Mouse (Mus musculus): Measurements from ENCODE around the gene Neo1.

Neo1 gene

DNA sequence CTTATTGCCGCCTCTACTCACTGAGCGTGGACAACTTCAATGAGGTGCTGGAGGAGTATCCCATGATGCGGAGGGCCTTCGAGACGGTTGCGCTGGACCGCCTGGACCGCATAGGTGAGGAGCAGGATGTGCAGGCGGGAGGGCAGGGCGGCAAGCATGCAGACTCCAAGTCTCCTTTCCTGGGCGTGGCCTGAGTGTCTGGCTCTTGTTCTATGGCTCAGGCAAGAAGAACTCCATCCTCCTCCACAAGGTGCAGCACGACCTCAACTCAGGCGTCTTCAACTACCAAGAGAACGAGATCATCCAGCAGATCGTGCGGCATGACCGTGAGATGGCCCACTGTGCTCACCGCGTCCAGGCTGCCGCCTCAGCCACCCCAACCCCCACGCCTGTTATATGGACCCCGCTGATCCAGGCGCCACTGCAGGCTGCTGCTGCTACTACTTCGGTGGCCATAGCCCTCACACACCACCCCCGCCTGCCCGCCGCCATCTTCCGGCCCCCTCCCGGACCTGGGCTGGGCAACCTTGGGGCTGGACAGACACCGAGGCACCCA is 177.1 kb downstream of the Neo1 start:
- DNase-seq, result no peak

DNA sequence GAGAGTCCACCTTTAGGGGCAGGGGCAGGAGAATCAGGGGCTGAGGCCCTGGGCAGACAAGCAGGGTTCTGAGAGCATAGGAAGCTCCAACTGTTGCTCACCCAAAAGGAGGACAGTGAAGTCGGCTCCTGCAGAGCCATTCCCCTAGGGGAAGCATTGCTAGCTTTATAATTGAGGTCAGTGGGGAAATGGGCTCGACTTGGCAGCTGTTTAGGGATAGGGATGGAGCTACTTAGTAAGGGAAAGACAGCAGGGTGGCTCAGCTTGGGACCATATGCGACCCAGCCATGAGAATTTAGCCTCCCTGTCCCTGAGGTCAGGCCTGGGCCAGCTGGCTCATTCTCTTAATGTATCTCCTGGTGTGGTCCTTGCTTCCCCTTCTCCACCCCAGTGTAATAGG is 181.3 kb downstream of the Neo1 start:
- no peak for DNase-seq

DNA sequence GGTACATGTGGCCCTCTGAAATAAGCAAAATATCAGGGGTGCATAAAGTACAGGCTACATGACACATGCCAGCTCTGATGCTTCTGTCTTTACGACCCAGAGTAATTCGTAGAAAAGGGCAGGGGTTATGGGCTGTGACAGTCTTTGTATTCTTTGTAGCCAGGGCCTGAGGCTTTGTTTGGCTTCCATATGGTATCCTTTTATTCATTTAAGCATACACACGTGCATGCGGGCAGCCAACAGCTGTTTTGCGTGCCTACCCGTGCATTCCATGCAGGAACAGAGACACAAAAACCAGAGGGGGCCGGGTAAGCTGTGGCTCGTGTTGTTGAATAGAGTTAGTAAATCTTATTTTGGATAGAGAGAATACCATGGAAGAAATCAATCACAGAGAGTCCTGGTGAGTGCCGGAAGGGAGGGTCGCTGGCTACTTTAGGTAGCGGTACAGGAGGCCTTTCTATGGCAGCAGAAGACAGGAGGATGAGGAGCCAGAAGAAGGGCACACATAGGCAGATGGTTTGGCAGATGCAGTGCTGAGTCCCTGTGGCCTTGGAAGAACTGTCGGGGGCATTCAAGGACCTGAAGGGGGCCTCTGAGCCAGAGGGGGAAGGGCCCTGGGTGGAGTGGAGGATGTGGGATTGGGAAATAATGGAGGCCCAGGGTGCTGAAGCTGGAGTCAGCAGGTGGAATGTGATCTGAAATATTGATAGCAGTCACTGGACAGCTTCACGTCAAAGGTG is 186.5 kb downstream of the Neo1 start:
- no peak for DNase-seq

DNA sequence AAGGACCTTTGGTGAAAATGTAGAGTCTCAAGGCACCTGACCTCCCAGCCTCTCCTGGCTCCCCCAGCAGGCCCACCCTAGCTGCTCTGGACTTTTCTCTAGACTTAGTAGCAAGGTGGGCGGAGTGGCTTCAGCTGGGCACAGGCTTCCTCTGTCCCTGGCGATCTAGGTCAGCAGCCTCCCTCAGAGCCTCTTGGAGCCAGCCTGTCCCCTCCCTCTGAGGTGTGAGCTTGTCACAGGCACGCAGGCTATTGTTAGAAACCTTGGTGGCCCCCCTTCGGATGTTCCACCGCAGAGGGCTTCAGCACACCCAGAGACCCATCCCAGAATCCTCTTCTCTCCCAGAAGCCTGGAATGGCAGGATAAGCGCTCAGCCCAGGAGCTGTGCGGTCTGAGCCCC is 188.6 kb downstream of the Neo1 start:
- no peak for DNase-seq

DNA sequence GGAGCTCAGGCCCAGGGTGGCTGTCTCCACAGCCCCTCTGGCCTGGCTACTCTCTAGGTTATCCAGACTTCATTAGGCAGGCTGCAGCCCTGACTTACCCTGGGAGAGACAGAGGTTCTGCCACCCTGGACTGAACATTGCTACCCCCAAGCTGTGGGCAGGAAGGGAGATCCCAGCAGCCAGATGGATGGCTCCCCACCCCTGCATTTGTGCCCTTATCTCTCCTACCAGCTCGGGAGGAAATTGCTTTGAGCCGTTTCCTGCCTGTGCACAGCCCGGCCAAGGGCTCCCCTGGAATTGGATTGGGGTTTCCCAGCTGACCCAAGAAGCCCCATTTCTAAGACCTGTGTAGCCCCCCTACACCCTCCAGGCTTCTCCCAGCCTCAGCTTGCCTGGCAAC is 189.2 kb downstream of the Neo1 start:
- no peak for DNase-seq

DNA sequence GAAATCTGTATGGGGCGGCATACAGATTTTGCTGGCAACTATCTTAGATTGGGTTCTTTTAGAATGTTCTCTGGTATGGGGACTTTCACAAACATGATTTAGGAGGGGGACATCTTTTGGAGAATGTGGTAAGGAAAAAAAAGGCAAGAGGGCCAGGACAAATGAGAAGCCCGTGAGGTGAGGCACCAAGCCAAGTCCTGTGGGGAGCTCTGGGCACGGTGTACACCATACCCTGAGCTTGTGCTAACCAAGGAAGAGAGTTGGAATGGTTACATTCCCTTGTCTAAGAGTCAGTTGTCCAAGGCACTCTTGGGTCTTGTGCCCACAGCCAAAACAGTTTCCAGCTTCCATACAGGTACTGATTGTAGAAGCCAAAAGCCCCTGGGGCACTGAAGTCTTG is 191.6 kb downstream of the Neo1 start:
- no peak for DNase-seq

DNA sequence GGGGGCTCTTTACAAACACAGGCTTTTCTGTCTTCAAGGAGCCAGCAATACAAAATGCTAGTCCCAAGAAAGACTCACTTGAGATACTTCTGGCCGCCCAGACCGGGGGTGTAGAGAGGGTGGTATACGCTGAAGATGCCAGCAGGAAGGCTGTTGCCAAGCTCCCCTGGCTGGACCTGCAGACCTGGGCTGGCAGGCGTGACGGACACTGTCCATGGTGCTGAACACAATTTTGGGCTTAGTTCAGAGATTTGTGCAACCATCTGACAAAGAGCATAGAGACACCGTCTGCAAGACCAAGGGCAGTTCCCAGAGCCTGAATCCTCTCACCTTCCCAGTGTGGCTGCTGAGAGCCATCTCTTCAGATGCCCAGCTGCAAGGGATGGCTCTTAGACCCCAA is 194.6 kb downstream of the Neo1 start:
- peak; percentile 75 for DNase-seq

DNA sequence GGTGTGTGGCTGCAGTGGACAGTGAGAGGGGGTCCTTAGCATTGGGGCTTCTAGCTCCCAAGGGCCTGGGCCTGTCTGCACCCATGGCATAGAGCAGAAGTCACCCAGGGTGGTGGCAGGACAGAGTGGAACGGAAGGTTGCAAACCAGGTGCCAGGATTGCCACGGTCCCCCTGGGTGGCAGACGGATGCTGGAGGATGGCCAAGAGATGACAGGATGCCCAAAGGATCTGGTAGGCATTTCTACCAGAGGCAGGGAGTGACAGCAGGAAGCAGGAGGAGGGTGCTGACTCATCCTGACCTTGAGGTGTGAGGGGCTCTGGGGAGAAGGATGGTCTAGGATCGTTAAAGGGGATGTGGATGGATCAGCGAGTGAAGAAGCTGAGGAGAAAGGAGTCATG is 197.7 kb downstream of the Neo1 start:
- no peak for DNase-seq

DNA sequence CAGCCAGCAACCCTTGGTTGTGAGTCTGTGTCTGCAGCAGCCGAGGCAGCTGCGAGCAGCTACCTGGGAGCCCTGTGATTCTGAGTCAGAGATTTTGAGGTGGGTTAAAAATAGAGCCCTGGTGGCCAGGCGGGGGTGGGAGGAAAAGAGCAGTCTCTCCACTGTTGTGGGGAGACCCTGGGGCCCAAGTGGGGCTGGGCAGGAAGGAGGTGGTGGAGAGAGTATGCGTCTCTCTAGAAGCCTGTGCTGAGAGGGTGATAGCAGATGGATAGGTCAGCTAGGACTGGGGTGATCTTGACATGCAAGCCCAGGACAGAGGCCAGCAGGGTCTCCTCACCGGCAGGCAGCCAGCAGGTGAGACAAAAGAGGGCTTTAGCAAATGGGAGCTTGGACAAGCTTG is 199.1 kb downstream of the Neo1 start:
- DNase-seq, result no peak

DNA sequence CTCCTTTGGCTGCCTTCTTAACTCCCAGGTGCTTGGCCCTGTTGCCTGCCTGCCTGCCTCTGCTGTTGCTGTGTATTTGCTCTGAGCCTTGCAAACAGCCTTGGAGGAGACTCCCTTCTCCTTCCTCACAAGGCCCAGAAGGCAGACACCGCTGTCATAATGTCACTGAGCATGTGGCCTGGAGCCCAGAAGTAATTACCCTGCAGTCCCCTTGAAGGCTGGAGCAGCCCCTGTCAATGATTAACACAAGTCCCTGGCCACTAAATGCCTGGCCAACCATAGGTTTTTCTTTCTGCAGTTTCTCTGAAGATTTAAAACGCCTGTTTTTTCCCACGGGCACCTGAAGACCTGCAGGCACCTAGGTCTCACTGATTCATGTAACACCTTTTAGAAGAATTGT is 203.3 kb downstream of the Neo1 start:
- DNase-seq, result peak; percentile 62

DNA sequence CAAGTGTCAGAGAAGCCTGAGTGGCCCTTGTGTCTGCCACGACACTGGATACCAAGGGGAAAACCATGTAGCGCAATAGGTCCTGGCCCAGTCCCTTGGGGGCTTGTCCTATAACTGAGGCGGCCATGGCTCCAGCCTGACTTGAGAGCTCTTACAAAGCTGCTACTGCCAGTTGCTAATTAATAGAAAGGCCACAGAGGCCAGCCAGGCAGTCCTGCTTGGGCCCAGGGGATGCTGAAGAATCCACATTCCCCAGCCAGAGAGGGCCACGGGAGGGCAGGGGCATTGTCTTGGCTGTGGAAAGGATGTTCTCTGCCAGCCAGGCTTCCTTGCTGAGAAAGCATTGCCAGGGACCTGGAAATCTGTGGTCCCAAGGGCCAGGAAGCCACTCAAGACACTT is 206.6 kb downstream of the Neo1 start:
- DNase-seq, result no peak

Measured in kidney, postnatal 14 days (tissue).